Mouse (Mus musculus): Measurements from ENCODE around the gene Tcf7l2. TPM values are rescaled to one million over a fixed set of nuclear protein-coding genes. Genes with fewer than 3 reads are reported as not detected.

The Tcf7l2 gene
- polyA plus RNA-seq, 1 experiment from 2014 or later, result 27.0 TPM

GRCm38 (mm10) chr19:55759006-55759405 lies 17.4 kb downstream of the Tcf7l2 start:
- H3K4me2 ChIP-seq (ENCODE audit: low read length), result no peak overlapping the region
- no peaks in the 10 kb centered on the region for H3K9me3 ChIP-seq (ENCODE audit: control insufficient read depth, low read length)
- no peaks in the 10 kb centered on the region for H3K27me3 ChIP-seq (replicated peaks; ENCODE audit: control insufficient read depth, insufficient read depth, low read length)
- H3K4me1 ChIP-seq (ENCODE audit: control insufficient read depth, insufficient read depth, low read depth, low read length), result no peaks in the 10 kb centered on the region; the same call in 1 of the 2 replicates
- no peaks in the 10 kb centered on the region for H3K36me3 ChIP-seq (ENCODE audit: control insufficient read depth, insufficient read depth, low read length)
- WGBS, result 92% methylated on average over 9 of the region's 9 CpGs
- H3K9ac ChIP-seq (ENCODE audit: low read depth, low read length), result no peak overlapping the region
- no peak overlapping the region for H3K4me3 ChIP-seq (ENCODE audit: low read length)
- ATAC-seq, result no peak
- no peak overlapping the region for H3K27ac ChIP-seq (ENCODE audit: low read depth, low read length)

- H3K27ac ChIP-seq (ENCODE audit: low read depth, low read length), result no peak overlapping the region
- no peaks in the 10 kb centered on the region for H3K27me3 ChIP-seq (replicated peaks; ENCODE audit: control insufficient read depth, insufficient read depth, low read length)
- H3K36me3 ChIP-seq (ENCODE audit: control insufficient read depth, insufficient read depth, low read length), result no peaks in the 10 kb centered on the region
- no peak overlapping the region for H3K4me2 ChIP-seq (ENCODE audit: low read length)
- no peak for ATAC-seq
- whole genome bisulfite sequencing, result 53% methylated on average over 5 of the region's 5 CpGs
- H3K4me3 ChIP-seq (ENCODE audit: low read length), result no peak overlapping the region
- H3K9ac ChIP-seq (ENCODE audit: low read depth, low read length), result no peak overlapping the region
- H3K4me1 ChIP-seq (ENCODE audit: control insufficient read depth, insufficient read depth, low read depth, low read length), result no peaks in the 10 kb centered on the region; the same call in 1 of the 2 replicates
- H3K9me3 ChIP-seq (ENCODE audit: control insufficient read depth, low read length), result no peaks in the 10 kb centered on the region
Measured at GRCm38 (mm10) chr19:55761086-55761485, 19.5 kb downstream of the Tcf7l2 start.

- ATAC-seq, result no peak
- Histone ChIP-seq H3K4me2 (ENCODE audit: low read length) (no peak overlapping the region), H3K27ac (ENCODE audit: low read depth, low read length) (no peak overlapping the region), H3K9me3 (ENCODE audit: control insufficient read depth, low read length) (no peaks in the 10 kb centered on the region), H3K4me1 (ENCODE audit: control insufficient read depth, insufficient read depth, low read depth, low read length) (no peaks in the 10 kb centered on the region; the same call in 1 of the 2 replicates), H3K27me3 (replicated peaks; ENCODE audit: control insufficient read depth, insufficient read depth, low read length) (no peaks in the 10 kb centered on the region), H3K4me3 (ENCODE audit: low read length) (no peak overlapping the region), H3K9ac (ENCODE audit: low read depth, low read length) (no peak overlapping the region), H3K36me3 (ENCODE audit: control insufficient read depth, insufficient read depth, low read length) (no peaks in the 10 kb centered on the region)
- 98% methylated on average over 3 of the region's 3 CpGs for WGBS
Measured at GRCm38 (mm10) chr19:55762187-55762586, 20.6 kb downstream of the Tcf7l2 start.

- ATAC-seq, result 0 out of 2 replicates have a peak, but pooled peaks have one; percentile 17
- H3K4me1 ChIP-seq (ENCODE audit: control insufficient read depth, insufficient read depth, low read depth, low read length), result no peaks in the 10 kb centered on the region; the same call in 1 of the 2 replicates
- H3K9me3 ChIP-seq (ENCODE audit: control insufficient read depth, low read length), result no peaks in the 10 kb centered on the region
- no peaks in the 10 kb centered on the region for H3K27me3 ChIP-seq (replicated peaks; ENCODE audit: control insufficient read depth, insufficient read depth, low read length)
- H3K4me2 ChIP-seq (ENCODE audit: low read length), result no peak overlapping the region
- no peak overlapping the region for H3K27ac ChIP-seq (ENCODE audit: low read depth, low read length)
- H3K36me3 ChIP-seq (ENCODE audit: control insufficient read depth, insufficient read depth, low read length), result no peaks in the 10 kb centered on the region
- WGBS, result 55% methylated on average over 11 of the region's 11 CpGs
- no peak overlapping the region for H3K9ac ChIP-seq (ENCODE audit: low read depth, low read length)
- H3K4me3 ChIP-seq (ENCODE audit: low read length), result no peak overlapping the region
Measured at GRCm38 (mm10) chr19:55765814-55766213, 24.2 kb downstream of the Tcf7l2 start.

GRCm38 (mm10) chr19:55767104-55767503 lies 25.5 kb downstream of the Tcf7l2 start:
- Histone ChIP-seq H3K4me3 (ENCODE audit: low read length) (no peak overlapping the region), H3K9ac (ENCODE audit: low read depth, low read length) (no peak overlapping the region), H3K4me1 (ENCODE audit: control insufficient read depth, insufficient read depth, low read depth, low read length) (no peaks in the 10 kb centered on the region; the same call in 1 of the 2 replicates), H3K27ac (ENCODE audit: low read depth, low read length) (no peak overlapping the region), H3K36me3 (ENCODE audit: control insufficient read depth, insufficient read depth, low read length) (no peaks in the 10 kb centered on the region), H3K4me2 (ENCODE audit: low read length) (no peak overlapping the region), H3K27me3 (replicated peaks; ENCODE audit: control insufficient read depth, insufficient read depth, low read length) (no peaks in the 10 kb centered on the region), H3K9me3 (ENCODE audit: control insufficient read depth, low read length) (no peaks in the 10 kb centered on the region)
- ATAC-seq, result no peak
- 67% methylated on average over 6 of the region's 6 CpGs for WGBS

GRCm38 (mm10) chr19:55767579-55767978 lies 26.0 kb downstream of the Tcf7l2 start:
- Histone ChIP-seq H3K9me3 (ENCODE audit: control insufficient read depth, low read length) (no peaks in the 10 kb centered on the region), H3K9ac (ENCODE audit: low read depth, low read length) (no peak overlapping the region), H3K4me2 (ENCODE audit: low read length) (no peak overlapping the region), H3K27ac (ENCODE audit: low read depth, low read length) (no peak overlapping the region), H3K36me3 (ENCODE audit: control insufficient read depth, insufficient read depth, low read length) (no peaks in the 10 kb centered on the region), H3K4me1 (ENCODE audit: control insufficient read depth, insufficient read depth, low read depth, low read length) (no peaks in the 10 kb centered on the region; the same call in 1 of the 2 replicates), H3K4me3 (ENCODE audit: low read length) (no peak overlapping the region), H3K27me3 (replicated peaks; ENCODE audit: control insufficient read depth, insufficient read depth, low read length) (no peaks in the 10 kb centered on the region)
- 54% methylated on average over 2 of the region's 2 CpGs for WGBS
- no peak for ATAC-seq

- no peaks in the 10 kb centered on the region for H3K9me3 ChIP-seq (ENCODE audit: control insufficient read depth, low read length)
- no peak overlapping the region for H3K27ac ChIP-seq (ENCODE audit: low read depth, low read length)
- no peak overlapping the region for H3K4me3 ChIP-seq (ENCODE audit: low read length)
- H3K4me1 ChIP-seq (ENCODE audit: control insufficient read depth, insufficient read depth, low read depth, low read length), result peaks cover 3% of the 10 kb centered on the region; the same call in 1 of the 2 replicates
- no peak for ATAC-seq
- H3K36me3 ChIP-seq (ENCODE audit: control insufficient read depth, insufficient read depth, low read length), result no peaks in the 10 kb centered on the region
- WGBS, result 66% methylated on average over 11 of the region's 11 CpGs
- no peaks in the 10 kb centered on the region for H3K27me3 ChIP-seq (replicated peaks; ENCODE audit: control insufficient read depth, insufficient read depth, low read length)
- H3K9ac ChIP-seq (ENCODE audit: low read depth, low read length), result no peak overlapping the region
- H3K4me2 ChIP-seq (ENCODE audit: low read length), result no peak overlapping the region
Measured at GRCm38 (mm10) chr19:55768246-55768645, 26.6 kb downstream of the Tcf7l2 start.

GRCm38 (mm10) chr19:55768889-55769288 lies 27.3 kb downstream of the Tcf7l2 start:
- no peak overlapping the region for H3K4me2 ChIP-seq (ENCODE audit: low read length)
- H3K9ac ChIP-seq (ENCODE audit: low read depth, low read length), result no peak overlapping the region
- no peaks in the 10 kb centered on the region for H3K36me3 ChIP-seq (ENCODE audit: control insufficient read depth, insufficient read depth, low read length)
- H3K27me3 ChIP-seq (replicated peaks; ENCODE audit: control insufficient read depth, insufficient read depth, low read length), result no peaks in the 10 kb centered on the region
- no peak overlapping the region for H3K27ac ChIP-seq (ENCODE audit: low read depth, low read length)
- H3K4me3 ChIP-seq (ENCODE audit: low read length), result no peak overlapping the region
- H3K9me3 ChIP-seq (ENCODE audit: control insufficient read depth, low read length), result no peaks in the 10 kb centered on the region
- ATAC-seq, result no peak
- 0 out of 2 replicates have a peak, but pooled peaks cover 5% of the 10 kb centered on the region for H3K4me1 ChIP-seq (ENCODE audit: control insufficient read depth, insufficient read depth, low read depth, low read length)
- WGBS, result 68% methylated on average over 11 of the region's 11 CpGs

- H3K4me3 ChIP-seq (ENCODE audit: low read length), result no peak overlapping the region
- no peak overlapping the region for H3K4me2 ChIP-seq (ENCODE audit: low read length)
- no peaks in the 10 kb centered on the region for H3K36me3 ChIP-seq (ENCODE audit: control insufficient read depth, insufficient read depth, low read length)
- H3K4me1 ChIP-seq (ENCODE audit: control insufficient read depth, insufficient read depth, low read depth, low read length), result peaks cover 9% of the 10 kb centered on the region; the same call in 1 of the 2 replicates
- WGBS, result 61% methylated on average over 4 of the region's 4 CpGs
- H3K27ac ChIP-seq (ENCODE audit: low read depth, low read length), result no peak overlapping the region
- no peaks in the 10 kb centered on the region for H3K9me3 ChIP-seq (ENCODE audit: control insufficient read depth, low read length)
- H3K27me3 ChIP-seq (replicated peaks; ENCODE audit: control insufficient read depth, insufficient read depth, low read length), result no peaks in the 10 kb centered on the region
- ATAC-seq, result no peak
- H3K9ac ChIP-seq (ENCODE audit: low read depth, low read length), result no peak overlapping the region
Measured at GRCm38 (mm10) chr19:55774334-55774733, 32.7 kb downstream of the Tcf7l2 start.

- no peak overlapping the region for H3K4me2 ChIP-seq (ENCODE audit: low read length)
- no peaks in the 10 kb centered on the region for H3K27me3 ChIP-seq (replicated peaks; ENCODE audit: control insufficient read depth, insufficient read depth, low read length)
- H3K9ac ChIP-seq (ENCODE audit: low read depth, low read length), result no peak overlapping the region
- ATAC-seq, result no peak
- peaks cover 9% of the 10 kb centered on the region; the same call in 1 of the 2 replicates for H3K4me1 ChIP-seq (ENCODE audit: control insufficient read depth, insufficient read depth, low read depth, low read length)
- WGBS, result 77% methylated on average over 7 of the region's 7 CpGs
- no peak overlapping the region for H3K27ac ChIP-seq (ENCODE audit: low read depth, low read length)
- no peak overlapping the region for H3K4me3 ChIP-seq (ENCODE audit: low read length)
- no peaks in the 10 kb centered on the region for H3K36me3 ChIP-seq (ENCODE audit: control insufficient read depth, insufficient read depth, low read length)
- H3K9me3 ChIP-seq (ENCODE audit: control insufficient read depth, low read length), result no peaks in the 10 kb centered on the region
Measured at GRCm38 (mm10) chr19:55774824-55775223, 33.2 kb downstream of the Tcf7l2 start.
